ENCODE assay signal across 8 mouse cellular contexts in the genomic region with DNA sequence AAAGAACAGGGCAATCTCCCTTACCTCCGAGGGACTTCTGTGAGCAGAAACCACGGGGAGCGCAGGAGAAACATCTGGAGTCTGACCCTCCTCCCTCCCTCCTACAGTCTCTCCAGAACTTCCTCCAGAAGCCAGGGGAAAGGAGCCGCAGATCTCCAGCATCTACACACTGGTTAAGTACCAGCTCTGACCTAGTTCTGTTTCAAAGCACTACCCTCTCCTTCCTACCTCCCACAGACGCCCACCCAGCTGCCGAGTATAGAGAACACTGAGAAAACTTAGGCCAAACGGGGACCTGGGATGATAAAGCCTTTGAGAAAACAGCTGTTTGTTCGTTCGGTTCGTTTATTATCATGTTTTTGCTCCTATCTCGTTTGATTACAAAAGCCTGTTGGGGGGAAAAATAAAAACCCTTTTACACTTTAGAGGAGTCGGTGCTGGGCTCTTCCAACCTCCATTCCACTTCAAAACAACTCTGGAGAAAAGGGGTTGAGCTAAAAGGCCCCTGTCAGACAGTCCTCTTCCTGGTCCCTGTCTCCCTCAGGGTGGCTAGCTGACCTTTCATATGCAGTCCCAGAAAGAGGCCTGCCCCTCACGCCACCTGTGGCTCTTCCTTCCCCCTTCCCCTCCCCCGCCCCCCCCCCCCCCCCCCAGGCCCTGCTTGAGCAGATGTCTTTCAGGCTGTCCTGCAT.
A peak's percentile ranks its signal among the peaks of the same experiment; 100 is the strongest.
DNase-seq lines count a peak whose midpoint lies in the region; ATAC-seq and TF ChIP-seq lines count a peak whose summit lies in the region.

No protein-coding gene starts in this region.

- peaks cover 7% of the 10 kb centered on the region for H3K4me1 ChIP-seq in intestine, embryonic 15.5 days (replicated peaks)
- no peaks in the 10 kb centered on the region for H3K4me1 ChIP-seq in intestine, postnatal 0 days (replicated peaks; ENCODE audit: control insufficient read depth, insufficient read depth, low read length)
- peaks cover 25% of the 10 kb centered on the region for H3K4me1 ChIP-seq in heart, embryonic 15.5 days (replicated peaks)
- H3K4me1 ChIP-seq in midbrain, embryonic 16.5 days (ENCODE audit: control insufficient read depth, insufficient read depth, low read length), result no peaks in the 10 kb centered on the region; the same call in 1 of the 2 replicates
- H3K4me1 ChIP-seq in forebrain, postnatal 0 days (ENCODE audit: insufficient read depth), result no peaks in the 10 kb centered on the region
- 0 out of 2 replicates have a peak, but pooled peaks cover 7% of the 10 kb centered on the region for H3K4me1 ChIP-seq in forebrain, embryonic 16.5 days (replicated peaks; ENCODE audit: control insufficient read depth, insufficient read depth, low read length)

- no peak for TF ChIP-seq CTCF in intestine, postnatal 0 days (IDR thresholded peaks at IDR 0.05; ENCODE audit: low read depth)
- TF ChIP-seq CTCF in forebrain, postnatal 0 days (IDR thresholded peaks at IDR 0.05; ENCODE audit: low read depth), result no peak

- no peaks in the 10 kb centered on the region for H3K36me3 ChIP-seq in intestine, embryonic 15.5 days
- H3K36me3 ChIP-seq in intestine, postnatal 0 days (ENCODE audit: control insufficient read depth, insufficient read depth), result no peaks in the 10 kb centered on the region
- H3K36me3 ChIP-seq in heart, embryonic 15.5 days, result no peaks in the 10 kb centered on the region
- H3K36me3 ChIP-seq in midbrain, embryonic 16.5 days (ENCODE audit: control insufficient read depth, insufficient read depth, low read length), result no peaks in the 10 kb centered on the region
- no peaks in the 10 kb centered on the region for H3K36me3 ChIP-seq in forebrain, postnatal 0 days (ENCODE audit: insufficient read depth)
- no peaks in the 10 kb centered on the region for H3K36me3 ChIP-seq in forebrain, embryonic 16.5 days (ENCODE audit: control insufficient read depth, insufficient read depth)

- H3K9ac ChIP-seq in intestine, embryonic 15.5 days, result no peak overlapping the region
- no peak overlapping the region for H3K9ac ChIP-seq in intestine, postnatal 0 days (ENCODE audit: low read depth, low read length)
- no peak overlapping the region for H3K9ac ChIP-seq in heart, embryonic 15.5 days
- H3K9ac ChIP-seq in midbrain, embryonic 16.5 days (ENCODE audit: low read depth, low read length), result no peak overlapping the region
- no peak overlapping the region for H3K9ac ChIP-seq in forebrain, postnatal 0 days
- H3K9ac ChIP-seq in forebrain, embryonic 16.5 days (replicated peaks; ENCODE audit: low read depth, low read length), result no peak overlapping the region

- DNase-seq in forebrain, postnatal 0 days, result no peak
- no peak for DNase-seq in adrenal gland, postnatal 25 days

- H3K27me3 ChIP-seq in intestine, embryonic 15.5 days (replicated peaks), result no peaks in the 10 kb centered on the region
- H3K27me3 ChIP-seq in intestine, postnatal 0 days (replicated peaks; ENCODE audit: control insufficient read depth, insufficient read depth, low read length), result no peaks in the 10 kb centered on the region
- no peaks in the 10 kb centered on the region for H3K27me3 ChIP-seq in heart, embryonic 15.5 days
- no peaks in the 10 kb centered on the region for H3K27me3 ChIP-seq in midbrain, embryonic 16.5 days (ENCODE audit: control insufficient read depth, insufficient read depth, low read depth, low read length)
- H3K27me3 ChIP-seq in forebrain, postnatal 0 days (ENCODE audit: insufficient read depth, low read length), result no peaks in the 10 kb centered on the region
- H3K27me3 ChIP-seq in forebrain, embryonic 16.5 days (replicated peaks; ENCODE audit: control insufficient read depth, insufficient read depth, low read length), result no peaks in the 10 kb centered on the region

- no peak overlapping the region for H3K4me2 ChIP-seq in intestine, embryonic 15.5 days (replicated peaks)
- no peak overlapping the region for H3K4me2 ChIP-seq in intestine, postnatal 0 days (replicated peaks; ENCODE audit: low read depth)
- peak overlapping the region; percentile 14 for H3K4me2 ChIP-seq in heart, embryonic 15.5 days
- H3K4me2 ChIP-seq in midbrain, embryonic 16.5 days (ENCODE audit: low read length), result no peak overlapping the region
- H3K4me2 ChIP-seq in forebrain, postnatal 0 days (ENCODE audit: low read depth), result no peak overlapping the region
- no peak overlapping the region for H3K4me2 ChIP-seq in forebrain, embryonic 16.5 days (ENCODE audit: low read length)

- no peak overlapping the region for H3K4me3 ChIP-seq in intestine, embryonic 15.5 days (replicated peaks)
- H3K4me3 ChIP-seq in intestine, postnatal 0 days (ENCODE audit: low read depth, low read length), result no peak overlapping the region
- H3K4me3 ChIP-seq in heart, embryonic 15.5 days, result no peak overlapping the region
- no peak overlapping the region for H3K4me3 ChIP-seq in midbrain, embryonic 16.5 days (ENCODE audit: low read depth, low read length)
- no peak overlapping the region for H3K4me3 ChIP-seq in forebrain, postnatal 0 days (ENCODE audit: low read depth, low read length)
- H3K4me3 ChIP-seq in forebrain, embryonic 16.5 days (replicated peaks; ENCODE audit: low read length), result no peak overlapping the region

- no peak overlapping the region for H3K27ac ChIP-seq in intestine, embryonic 15.5 days
- H3K27ac ChIP-seq in intestine, postnatal 0 days (ENCODE audit: low read depth, low read length), result no peak overlapping the region
- H3K27ac ChIP-seq in heart, embryonic 15.5 days, result peak overlapping the region; percentile 65
- peak overlapping the region; percentile 36; the same call in 1 of the 2 replicates for H3K27ac ChIP-seq in midbrain, embryonic 16.5 days (ENCODE audit: low read length)
- no peak overlapping the region for H3K27ac ChIP-seq in forebrain, postnatal 0 days (ENCODE audit: low read depth, low read length)
- H3K27ac ChIP-seq in forebrain, embryonic 16.5 days (ENCODE audit: low read length), result no peak overlapping the region

- WGBS in intestine, embryonic 15.5 days, result 20% methylated on average over 13 of the region's 14 CpGs
- WGBS in intestine, postnatal 0 days, result 32% methylated on average over 14 of the region's 14 CpGs
- 12% methylated on average over 13 of the region's 14 CpGs for WGBS in heart, embryonic 15.5 days
- WGBS in midbrain, embryonic 16.5 days, result 33% methylated on average over 13 of the region's 14 CpGs
- WGBS in forebrain, postnatal 0 days, result 32% methylated on average over 13 of the region's 14 CpGs
- 40% methylated on average over 13 of the region's 14 CpGs for WGBS in forebrain, embryonic 16.5 days

- H3K9me3 ChIP-seq in intestine, embryonic 15.5 days, result no peaks in the 10 kb centered on the region
- H3K9me3 ChIP-seq in intestine, postnatal 0 days (ENCODE audit: control insufficient read depth), result no peaks in the 10 kb centered on the region
- no peaks in the 10 kb centered on the region for H3K9me3 ChIP-seq in heart, embryonic 15.5 days (replicated peaks)
- H3K9me3 ChIP-seq in midbrain, embryonic 16.5 days (replicated peaks; ENCODE audit: control insufficient read depth, low read length, poor library complexity, severe bottlenecking), result no peaks in the 10 kb centered on the region
- H3K9me3 ChIP-seq in forebrain, postnatal 0 days (ENCODE audit: low read length), result no peaks in the 10 kb centered on the region
- no peaks in the 10 kb centered on the region for H3K9me3 ChIP-seq in forebrain, embryonic 16.5 days (ENCODE audit: control insufficient read depth, low read length)

- peak; percentile 36 for ATAC-seq in intestine, embryonic 15.5 days
- ATAC-seq in intestine, postnatal 0 days, result no peak
- ATAC-seq in common myeloid progenitor, adult 5-6 weeks (replicated peaks; ENCODE audit: low read depth, poor library complexity, severe bottlenecking), result 0 out of 2 replicates have a peak, but pooled peaks have one; percentile 22
- ATAC-seq in heart, embryonic 15.5 days (replicated peaks; ENCODE audit: insufficient number of reproducible peaks, insufficient read depth, low FRiP score, low read depth), result no peak; the same call in 1 of the 2 replicates
- no peak for ATAC-seq in midbrain, embryonic 16.5 days
- no peak for ATAC-seq in forebrain, postnatal 0 days
- no peak for ATAC-seq in forebrain, embryonic 16.5 days

Comparison
In these comparisons a context has a peak if more than half of its experiments do, and no peak if none do; other contexts are left out.
1. ATAC-seq: peak in intestine, embryonic 15.5 days (single experiment) and common myeloid progenitor, adult 5-6 weeks (single experiment); none in intestine, postnatal 0 days (single experiment), heart, embryonic 15.5 days (single experiment), midbrain, embryonic 16.5 days (single experiment), forebrain, postnatal 0 days (single experiment) and forebrain, embryonic 16.5 days (single experiment).
2. H3K27ac ChIP-seq: peak in heart, embryonic 15.5 days (single experiment) and midbrain, embryonic 16.5 days (single experiment); none in intestine, embryonic 15.5 days (single experiment), intestine, postnatal 0 days (single experiment), forebrain, postnatal 0 days (single experiment) and forebrain, embryonic 16.5 days (single experiment).